19 mouse cellular contexts compared by ENCODE assay signal in the genomic region with DNA sequence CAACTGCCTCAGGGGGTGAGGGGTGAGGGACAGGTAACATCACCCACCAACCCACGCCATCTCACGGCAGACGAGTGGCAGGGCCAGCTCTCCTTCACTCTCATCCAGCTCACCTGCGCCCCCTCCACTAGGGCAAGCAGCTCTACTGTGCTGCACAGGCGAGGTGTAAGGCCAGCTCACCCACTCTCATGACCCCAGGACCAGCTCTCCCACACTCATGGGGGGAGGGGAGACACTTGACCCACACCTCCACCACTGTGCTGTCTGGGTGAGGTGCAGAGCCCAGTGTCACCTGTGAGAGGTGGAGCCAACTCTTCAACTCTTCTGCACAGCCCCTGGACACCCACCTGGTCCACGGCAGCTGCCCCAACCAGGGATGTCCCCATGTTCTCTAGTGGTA. TPM values are rescaled to one million over a fixed set of nuclear protein-coding genes. Genes with fewer than 3 reads are reported as not detected.
A peak's percentile ranks its signal among the peaks of the same experiment; 100 is the strongest.
DNase-seq lines count a peak whose midpoint lies in the region; ATAC-seq and TF ChIP-seq lines count a peak whose summit lies in the region.
"Had no signal": no experiment of that assay in that cellular context is flagged by ENCODE, and none has a peak within 500 bp of the region (broad histone marks: within the 10 kb centered on the region; RNA-seq: fewer than 3 reads in every experiment).

No protein-coding gene starts in this region.

- H3K4me2 ChIP-seq in forebrain, embryonic 11.5 days (ENCODE audit: low read depth, low read length, severe bottlenecking), result no peak overlapping the region
- no peak overlapping the region for H3K4me2 ChIP-seq in forebrain, postnatal 0 days (ENCODE audit: low read depth)
- no peak overlapping the region for H3K4me2 ChIP-seq in limb, embryonic 12.5 days
- H3K4me2 ChIP-seq in midbrain, embryonic 13.5 days (replicated peaks), result no peak overlapping the region
- H3K4me2 ChIP-seq: embryonic facial prominence, embryonic 13.5 days; heart, embryonic 13.5 days; limb, embryonic 13.5 days; liver, embryonic 15.5 days had no signal

- no peak for DNase-seq in forebrain, embryonic 11.5 days (ENCODE audit: low spot score)
- no peak for DNase-seq in forebrain, postnatal 0 days
- no peak for DNase-seq in limb, embryonic 10.5 days (ENCODE audit: low spot score)
- DNase-seq in midbrain, embryonic 10.5 days (ENCODE audit: low spot score), result no peak
- no peak for DNase-seq in layer of hippocampus, postnatal 36 days
- DNase-seq: adrenal gland, postnatal 14 days; cerebellum, adult 9-11 months; gastrocnemius, adult 2 months; kidney, adult 2 months; lung, postnatal 36 days; thymus, postnatal 25 days had no signal

- H3K4me1 ChIP-seq in forebrain, embryonic 11.5 days (replicated peaks; ENCODE audit: control insufficient read depth, insufficient read depth, low read length), result no peaks in the 10 kb centered on the region
- no peaks in the 10 kb centered on the region for H3K4me1 ChIP-seq in forebrain, postnatal 0 days (ENCODE audit: insufficient read depth)
- H3K4me1 ChIP-seq in limb, embryonic 12.5 days (replicated peaks), result no peaks in the 10 kb centered on the region
- H3K4me1 ChIP-seq in limb, embryonic 10.5 days, result no peaks in the 10 kb centered on the region
- H3K4me1 ChIP-seq in midbrain, embryonic 13.5 days (replicated peaks), result no peaks in the 10 kb centered on the region
- H3K4me1 ChIP-seq in midbrain, embryonic 10.5 days, result peaks cover 7% of the 10 kb centered on the region; the same call in 1 of the 2 replicates
- H3K4me1 ChIP-seq: embryonic facial prominence, embryonic 13.5 days; heart, embryonic 13.5 days; limb, embryonic 13.5 days had no signal

- H3K36me3 ChIP-seq in forebrain, embryonic 11.5 days (ENCODE audit: control insufficient read depth, insufficient read depth, low read length), result no peaks in the 10 kb centered on the region
- no peaks in the 10 kb centered on the region for H3K36me3 ChIP-seq in forebrain, postnatal 0 days (ENCODE audit: insufficient read depth)
- no peaks in the 10 kb centered on the region for H3K36me3 ChIP-seq in limb, embryonic 12.5 days
- no peaks in the 10 kb centered on the region for H3K36me3 ChIP-seq in limb, embryonic 10.5 days
- H3K36me3 ChIP-seq in midbrain, embryonic 13.5 days, result no peaks in the 10 kb centered on the region
- H3K36me3 ChIP-seq in midbrain, embryonic 10.5 days, result no peaks in the 10 kb centered on the region
- H3K36me3 ChIP-seq: embryonic facial prominence, embryonic 13.5 days; heart, embryonic 13.5 days; limb, embryonic 13.5 days; liver, embryonic 15.5 days had no signal

- no peak overlapping the region for H3K27ac ChIP-seq in forebrain, embryonic 11.5 days (ENCODE audit: low read depth, low read length)
- H3K27ac ChIP-seq in forebrain, postnatal 0 days (ENCODE audit: low read depth, low read length), result no peak overlapping the region
- H3K27ac ChIP-seq in limb, embryonic 12.5 days, result no peak overlapping the region
- no peak overlapping the region for H3K27ac ChIP-seq in limb, embryonic 10.5 days
- no peak overlapping the region for H3K27ac ChIP-seq in midbrain, embryonic 13.5 days
- H3K27ac ChIP-seq in midbrain, embryonic 10.5 days (replicated peaks), result no peak overlapping the region
- H3K27ac ChIP-seq: embryonic facial prominence, embryonic 13.5 days; gastrocnemius, adult 2 months; heart, embryonic 13.5 days; limb, embryonic 13.5 days; liver, embryonic 15.5 days had no signal

- no peak overlapping the region for H3K4me3 ChIP-seq in forebrain, embryonic 11.5 days (ENCODE audit: low read depth, low read length)
- H3K4me3 ChIP-seq in forebrain, postnatal 0 days (ENCODE audit: low read depth, low read length), result no peak overlapping the region
- no peak overlapping the region for H3K4me3 ChIP-seq in limb, embryonic 12.5 days (replicated peaks)
- H3K4me3 ChIP-seq in limb, embryonic 10.5 days, result no peak overlapping the region
- H3K4me3 ChIP-seq in midbrain, embryonic 13.5 days (replicated peaks), result no peak overlapping the region
- no peak overlapping the region for H3K4me3 ChIP-seq in midbrain, embryonic 10.5 days
- H3K4me3 ChIP-seq: embryonic facial prominence, embryonic 13.5 days; gastrocnemius, adult 2 months; heart, embryonic 13.5 days; limb, embryonic 13.5 days; liver, embryonic 15.5 days had no signal

- 84% methylated on average over 6 of the region's 6 CpGs for WGBS in forebrain, embryonic 11.5 days
- 86% methylated on average over 6 of the region's 6 CpGs for WGBS in forebrain, postnatal 0 days
- WGBS in limb, embryonic 12.5 days, result 84% methylated on average over 6 of the region's 6 CpGs
- 91% methylated on average over 6 of the region's 6 CpGs for WGBS in limb, embryonic 10.5 days
- WGBS in midbrain, embryonic 13.5 days, result 86% methylated on average over 6 of the region's 6 CpGs
- WGBS in midbrain, embryonic 10.5 days, result 89% methylated on average over 6 of the region's 6 CpGs

- no peaks in the 10 kb centered on the region for H3K9me3 ChIP-seq in forebrain, embryonic 11.5 days (ENCODE audit: control insufficient read depth, low read length)
- H3K9me3 ChIP-seq in forebrain, postnatal 0 days (ENCODE audit: low read length), result no peaks in the 10 kb centered on the region
- H3K9me3 ChIP-seq in limb, embryonic 12.5 days, result no peaks in the 10 kb centered on the region
- H3K9me3 ChIP-seq in limb, embryonic 10.5 days (replicated peaks), result no peaks in the 10 kb centered on the region
- no peaks in the 10 kb centered on the region for H3K9me3 ChIP-seq in midbrain, embryonic 13.5 days
- no peaks in the 10 kb centered on the region for H3K9me3 ChIP-seq in midbrain, embryonic 10.5 days (replicated peaks)
- H3K9me3 ChIP-seq: embryonic facial prominence, embryonic 13.5 days; heart, embryonic 13.5 days; limb, embryonic 13.5 days; liver, embryonic 15.5 days had no signal

- ATAC-seq in forebrain, embryonic 11.5 days (replicated peaks; ENCODE audit: low FRiP score), result 0 out of 2 replicates have a peak, but pooled peaks have one; percentile 30
- ATAC-seq in forebrain, postnatal 0 days, result no peak
- peak; percentile 66; the same call in 1 of the 2 replicates for ATAC-seq in limb, embryonic 12.5 days (ENCODE audit: insufficient number of reproducible peaks, insufficient read depth, low FRiP score, low TSS enrichment, low read depth)
- ATAC-seq in midbrain, embryonic 13.5 days, result peak; percentile 20; the same call in 1 of the 2 replicates
- ATAC-seq: activated CD4-positive, CD25-positive, alpha-beta regulatory T cell, adult 4 months; CD4-positive, CD25-positive, alpha-beta regulatory T cell, adult 4 months had no signal

- H3K9ac ChIP-seq in forebrain, embryonic 11.5 days (ENCODE audit: low read length), result no peak overlapping the region
- H3K9ac ChIP-seq in forebrain, postnatal 0 days, result no peak overlapping the region
- no peak overlapping the region for H3K9ac ChIP-seq in limb, embryonic 12.5 days (replicated peaks)
- H3K9ac ChIP-seq in midbrain, embryonic 13.5 days (replicated peaks), result no peak overlapping the region
- H3K9ac ChIP-seq: embryonic facial prominence, embryonic 13.5 days; heart, embryonic 13.5 days; limb, embryonic 13.5 days; liver, embryonic 15.5 days had no signal

- H3K27me3 ChIP-seq in forebrain, embryonic 11.5 days (ENCODE audit: control insufficient read depth, insufficient read depth, low read length), result no peaks in the 10 kb centered on the region
- H3K27me3 ChIP-seq in forebrain, postnatal 0 days (ENCODE audit: insufficient read depth, low read length), result no peaks in the 10 kb centered on the region
- H3K27me3 ChIP-seq in limb, embryonic 12.5 days, result no peaks in the 10 kb centered on the region
- H3K27me3 ChIP-seq in limb, embryonic 10.5 days (ENCODE audit: low read depth, poor library complexity, severe bottlenecking), result no peaks in the 10 kb centered on the region
- H3K27me3 ChIP-seq in midbrain, embryonic 13.5 days, result no peaks in the 10 kb centered on the region
- H3K27me3 ChIP-seq in midbrain, embryonic 10.5 days (ENCODE audit: low read depth, poor library complexity, severe bottlenecking), result no peaks in the 10 kb centered on the region
- H3K27me3 ChIP-seq: embryonic facial prominence, embryonic 13.5 days; heart, embryonic 13.5 days; limb, embryonic 13.5 days; liver, embryonic 15.5 days had no signal

- TF ChIP-seq CTCF in forebrain, postnatal 0 days (IDR thresholded peaks at IDR 0.05; ENCODE audit: low read depth), result no peak

RNA-seq across cellular contexts. Expression of a gene that starts 46.7 kb away (rescaled TPM):
- polyA plus RNA-seq in forebrain, embryonic 11.5 days (2014; fragmentation: Nextera tagmentation; extraction: Ambion mirVana), result 2.0 and 2.1 TPM in 2 replicates
- 28.2 and 28.6 TPM in 2 replicates for total RNA-seq in forebrain, postnatal 0 days (2014; rRNA removed)
- 6.4 and 8.9 TPM in 2 replicates for polyA plus RNA-seq in forebrain, postnatal 0 days (2015; fragmentation: Nextera tagmentation; extraction: Ambion mirVana)
- 4.0 and 4.3 TPM in 2 replicates for polyA plus RNA-seq in limb, embryonic 12.5 days (2016; fragmentation: Nextera tagmentation; extraction: Ambion mirVana)
- 1.2 and 1.8 TPM in 2 replicates for polyA plus RNA-seq in limb, embryonic 10.5 days (2016; fragmentation: Nextera tagmentation; extraction: Ambion mirVana)
- 5.9 and 7.1 TPM in 2 replicates for polyA plus RNA-seq in midbrain, embryonic 13.5 days (2015; fragmentation: Nextera tagmentation; extraction: Ambion mirVana)
- 1.6 and 2.0 TPM in 2 replicates for polyA plus RNA-seq in midbrain, embryonic 10.5 days (2016; fragmentation: Nextera tagmentation; extraction: Ambion mirVana)
- total RNA-seq in layer of hippocampus, postnatal 36 days (2021), result 10 to 100 TPM; 61.0 to 62.6 TPM
- polyA plus RNA-seq: activated CD4-positive, CD25-positive, alpha-beta regulatory T cell, adult 4 months; CD4-positive, CD25-positive, alpha-beta regulatory T cell, adult 4 months had no signal

RNA-seq across cellular contexts. Expression of a gene that starts 50.9 kb away (rescaled TPM):
- polyA plus RNA-seq in forebrain, embryonic 11.5 days (2014; fragmentation: Nextera tagmentation; extraction: Ambion mirVana), result 68.3 and 85.8 TPM in 2 replicates
- total RNA-seq in forebrain, postnatal 0 days (2014; rRNA removed), result 175 and 182 TPM in 2 replicates
- 16.8 and 24.3 TPM in 2 replicates for polyA plus RNA-seq in forebrain, postnatal 0 days (2015; fragmentation: Nextera tagmentation; extraction: Ambion mirVana)
- 77.0 and 93.1 TPM in 2 replicates for polyA plus RNA-seq in limb, embryonic 12.5 days (2016; fragmentation: Nextera tagmentation; extraction: Ambion mirVana)
- polyA plus RNA-seq in limb, embryonic 10.5 days (2016; fragmentation: Nextera tagmentation; extraction: Ambion mirVana), result 62.2 and 71.8 TPM in 2 replicates
- 53.0 and 63.7 TPM in 2 replicates for polyA plus RNA-seq in midbrain, embryonic 13.5 days (2015; fragmentation: Nextera tagmentation; extraction: Ambion mirVana)
- 47.3 and 54.2 TPM in 2 replicates for polyA plus RNA-seq in midbrain, embryonic 10.5 days (2016; fragmentation: Nextera tagmentation; extraction: Ambion mirVana)
- total RNA-seq in layer of hippocampus, postnatal 36 days (2021), result 100 to 1,000 TPM; 127 to 133 TPM
